Mouse (Mus musculus) megakaryocyte, embryonic 14.5 days (primary cell): ENCODE results near the gene Srrm4.

Experiments used
- FLI1 ChIP-seq: IDR thresholded peaks from 2 replicates; pipeline ENCODE4 v1.6.1; 2012; ENCODE audit warnings: low read length, inconsistent platforms, mixed read lengths
- GATA1 ChIP-seq: IDR thresholded peaks from 3 replicates; pipeline ENCODE4 v1.6.1; 2012; ENCODE audit warnings: mixed read lengths, low read length, inconsistent platforms, borderline replicate concordance

DNA sequence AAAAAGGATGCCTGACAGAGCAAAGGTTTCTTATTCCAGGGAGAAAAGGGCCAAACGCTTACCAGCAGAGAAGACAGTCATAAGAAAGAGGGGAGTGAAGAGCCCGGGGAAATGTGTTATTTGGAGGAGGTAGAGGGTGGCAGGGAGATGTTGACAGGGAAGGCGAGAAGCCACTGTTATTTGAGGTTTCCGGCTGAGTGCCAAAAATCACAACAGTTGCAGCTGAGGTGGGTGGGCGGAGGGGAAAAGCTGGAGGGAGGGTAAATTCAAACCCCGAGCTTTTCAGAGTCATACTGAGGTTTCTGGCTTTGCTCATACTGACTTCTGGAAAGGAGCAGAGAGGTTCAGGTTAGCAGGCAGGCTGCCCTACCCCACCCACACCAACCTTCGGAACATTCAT lies 32.5 kb downstream of the Srrm4 start:
- TF ChIP-seq GATA1, result no peak
- TF ChIP-seq FLI1, result no peak
